Mouse (Mus musculus) thymus, postnatal 10 days (tissue): ENCODE measurements around the gene Rtn4rl1.

Source experiments
- DNase-seq, 2 experiments: peaks; one replicate each; pipeline ENCODE4 v3.0.0; 2021; ENCODE audit warnings: low spot score in 2 of 2

The Rtn4rl1 gene

DNA sequence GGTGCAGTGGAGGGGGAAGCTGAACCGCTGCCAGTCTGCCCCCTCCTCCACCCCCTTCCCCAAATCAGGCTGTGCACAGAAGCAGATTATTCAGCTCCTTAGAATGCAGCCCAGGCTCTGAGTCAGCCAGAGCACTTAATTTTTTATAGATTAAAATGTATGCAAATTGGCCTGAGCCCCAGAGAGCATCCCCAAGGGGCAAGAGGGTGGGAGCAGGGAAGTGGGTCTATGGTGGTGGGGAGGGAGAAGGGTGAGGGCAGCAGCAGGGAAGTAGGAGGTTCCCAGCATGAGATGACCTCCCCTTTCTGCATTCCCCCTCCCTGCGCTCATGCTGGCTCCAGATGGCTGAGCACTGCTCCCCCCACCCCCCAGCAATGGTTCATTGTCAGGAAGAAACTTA is 8.6 kb upstream of the Rtn4rl1 start:
- DNase-seq = no peak

DNA sequence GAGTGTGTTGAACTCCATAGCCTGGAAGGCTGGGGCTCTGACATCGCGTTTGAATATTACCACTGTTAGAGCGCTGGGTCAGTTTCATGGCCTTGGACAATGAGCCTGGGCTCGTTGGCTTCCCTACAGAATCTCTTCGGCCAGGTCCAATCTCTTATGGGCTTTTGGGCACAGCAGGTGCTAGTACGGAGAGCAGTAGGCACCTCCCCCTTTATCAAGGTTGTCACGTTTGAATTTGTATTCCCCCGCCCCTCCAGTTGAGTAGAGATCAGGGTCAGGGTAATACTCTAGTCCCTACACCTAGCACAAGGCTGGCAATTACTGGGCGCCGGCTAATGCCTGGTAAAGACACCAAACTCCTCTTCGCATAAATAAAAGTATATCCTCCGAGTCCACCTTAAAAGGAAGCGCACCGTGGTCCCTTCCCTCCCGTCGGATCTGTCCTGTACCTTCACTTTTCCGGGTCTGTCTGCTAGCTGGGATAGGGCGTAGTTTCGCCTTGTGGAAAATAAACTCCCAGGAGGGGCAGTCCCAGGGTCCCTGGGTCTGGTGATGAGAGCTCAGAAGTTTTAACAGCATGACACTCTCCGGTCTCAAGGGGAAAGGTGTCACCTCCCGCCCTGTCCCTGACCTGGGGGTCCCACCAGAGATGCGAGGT is 3.7 kb upstream of the Rtn4rl1 start:
- DNase-seq = no peak

- DNase-seq = peak; percentile 70 to 75
These were observed 3.2 kb upstream of the Rtn4rl1 start for GRCm38 (mm10) chr11:75190371-75190724.

DNA sequence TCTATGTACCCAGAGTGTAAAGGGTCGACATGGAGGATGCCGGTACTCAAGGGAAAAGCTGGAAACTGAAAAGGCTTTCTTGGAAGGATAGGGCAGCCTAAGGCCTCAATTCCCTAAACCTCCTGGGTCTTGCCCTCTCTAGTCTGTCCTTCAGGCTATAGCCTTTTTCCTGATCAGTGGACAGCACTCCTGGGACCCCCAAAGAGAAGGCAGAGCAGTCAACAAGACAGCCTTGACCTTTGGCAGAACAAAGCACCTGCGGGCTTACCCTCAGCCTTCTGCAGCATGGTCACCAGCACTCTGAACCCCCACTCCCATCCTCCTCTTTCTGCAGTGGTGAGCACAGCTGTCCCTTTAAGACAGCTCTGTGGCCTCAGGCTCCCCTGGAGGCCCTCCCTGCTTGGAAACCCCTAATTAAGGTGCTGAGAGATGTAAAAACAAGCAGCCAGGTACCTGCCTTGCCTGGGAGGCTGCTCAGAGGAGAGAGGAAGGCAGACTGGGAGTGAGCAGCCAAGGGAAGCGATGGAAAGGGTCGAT is 2.6 kb upstream of the Rtn4rl1 start, which contains the start of gene Dph1:
TSS of gene Dph1 (minus strand) at position 337 of the 537 bp plus-strand sequence.
- DNase-seq = no peak

DNA sequence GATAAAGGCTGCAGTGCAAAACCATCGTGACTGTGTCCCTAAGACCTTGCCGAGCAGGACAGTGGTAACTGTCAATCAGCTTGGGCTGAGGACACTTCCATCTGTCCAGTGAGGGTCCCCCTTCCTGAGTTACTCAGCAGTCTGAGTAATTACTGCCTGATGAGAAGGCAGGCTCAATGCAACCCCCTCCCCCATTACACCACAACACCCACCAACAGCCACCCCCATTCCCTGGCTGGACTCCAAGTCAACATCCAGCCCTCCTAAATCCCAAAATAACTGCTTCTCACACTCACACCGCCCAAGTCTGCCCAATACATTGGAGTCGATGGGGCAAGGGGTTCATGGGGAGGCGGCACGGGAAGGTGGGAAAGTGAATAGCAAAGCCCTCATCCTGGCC is 1.7 kb upstream of the Rtn4rl1 start:
- no peak for DNase-seq

DNA sequence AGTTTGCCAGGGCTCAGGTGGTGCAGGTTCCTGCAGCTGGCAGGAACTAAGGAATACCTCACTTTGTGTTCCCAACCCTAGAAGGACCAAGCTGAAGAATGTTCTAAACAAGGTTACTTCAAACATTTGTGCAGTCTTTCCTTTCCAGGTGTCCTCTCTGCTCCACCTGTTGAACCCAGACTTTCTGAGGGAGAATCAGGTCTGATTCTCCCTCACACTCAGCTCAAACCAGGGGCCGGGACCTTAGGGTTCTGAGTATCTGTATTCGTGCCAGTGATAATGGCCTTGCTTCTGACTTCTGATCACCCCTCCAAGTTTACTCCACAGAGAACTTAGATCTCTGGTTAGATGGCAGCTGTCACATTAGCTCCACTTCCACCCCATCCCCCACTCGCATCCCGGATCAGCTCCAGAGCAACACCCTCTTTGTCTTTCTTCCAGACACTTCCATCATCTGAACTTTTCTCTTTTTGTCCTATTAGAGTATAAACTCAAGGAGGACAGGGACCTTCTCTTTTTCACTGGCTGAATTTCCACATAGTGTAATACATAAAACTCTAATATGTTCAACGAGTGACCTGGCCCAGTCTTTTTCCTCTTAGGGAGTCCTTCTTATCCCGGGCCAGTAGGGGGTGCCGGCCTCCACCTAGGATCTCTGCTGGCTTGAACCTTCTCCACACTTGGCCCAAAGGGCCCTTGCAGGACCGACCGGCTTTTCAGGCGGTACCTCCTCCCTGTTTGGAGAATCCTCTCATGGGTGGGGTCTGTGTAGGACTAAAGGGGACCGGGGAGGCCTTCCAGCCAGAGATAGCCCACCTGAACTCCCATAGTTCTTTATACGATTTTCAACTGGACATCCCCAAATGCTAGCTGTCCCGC is 1.0 kb upstream of the Rtn4rl1 start:
- peak in 1 of 2 experiments; percentile 65 for DNase-seq

- DNase-seq = peak; percentile 42 to 58
These were observed 702 bp downstream of the Rtn4rl1 start for GRCm38 (mm10) chr11:75194121-75194849.

GRCm38 (mm10) chr11:75194850-75195461 is 1.4 kb downstream of the Rtn4rl1 start:
- peak in 1 of 2 experiments; percentile 45 for DNase-seq

DNA sequence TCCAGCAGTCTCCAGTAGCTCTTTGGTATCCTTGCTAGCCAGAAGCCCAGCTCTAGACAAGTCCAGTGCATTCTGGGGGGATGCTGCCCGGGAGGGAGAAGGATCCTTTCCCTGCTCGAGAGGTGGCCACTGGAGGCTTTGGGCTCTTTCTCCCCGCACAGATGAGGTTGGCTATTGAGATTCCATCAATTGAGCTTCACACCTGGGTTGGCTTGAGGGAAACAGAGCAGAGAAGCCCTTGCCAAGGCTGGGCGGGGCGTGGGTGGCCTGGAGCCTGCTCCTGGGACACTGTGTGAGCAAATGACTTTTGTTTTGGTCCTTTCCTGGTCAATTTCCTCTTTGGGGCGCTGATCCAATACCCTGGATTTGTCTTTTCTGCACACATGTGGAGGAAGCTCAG is 2.5 kb downstream of the Rtn4rl1 start:
- DNase-seq = no peak

GRCm38 (mm10) chr11:75197956-75198355 is 4.4 kb downstream of the Rtn4rl1 start:
- DNase-seq = no peak

GRCm38 (mm10) chr11:75198792-75199191 is 5.2 kb downstream of the Rtn4rl1 start:
- DNase-seq = no peak

GRCm38 (mm10) chr11:75199951-75200350 is 6.4 kb downstream of the Rtn4rl1 start:
- no peak for DNase-seq

DNA sequence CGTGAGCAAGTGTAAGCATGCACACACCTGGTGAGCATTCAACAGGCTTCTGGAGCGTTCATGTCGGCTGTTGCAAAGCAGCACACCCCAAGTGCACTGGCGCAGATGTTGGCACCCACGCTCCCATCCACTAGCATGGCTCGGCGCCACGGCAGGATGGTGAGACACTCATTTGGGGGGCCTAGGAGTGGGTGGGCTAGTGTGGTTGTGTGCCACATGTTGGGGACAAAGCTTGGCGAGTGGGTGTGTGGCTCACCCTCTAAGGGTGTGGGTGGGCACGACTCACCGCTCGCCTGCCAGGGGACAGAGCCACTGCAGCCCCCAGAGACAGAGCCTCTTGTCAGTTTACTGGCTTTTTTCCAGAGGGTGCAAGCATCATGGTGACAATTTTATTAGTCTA is 7.4 kb downstream of the Rtn4rl1 start:
- DNase-seq = no peak

DNA sequence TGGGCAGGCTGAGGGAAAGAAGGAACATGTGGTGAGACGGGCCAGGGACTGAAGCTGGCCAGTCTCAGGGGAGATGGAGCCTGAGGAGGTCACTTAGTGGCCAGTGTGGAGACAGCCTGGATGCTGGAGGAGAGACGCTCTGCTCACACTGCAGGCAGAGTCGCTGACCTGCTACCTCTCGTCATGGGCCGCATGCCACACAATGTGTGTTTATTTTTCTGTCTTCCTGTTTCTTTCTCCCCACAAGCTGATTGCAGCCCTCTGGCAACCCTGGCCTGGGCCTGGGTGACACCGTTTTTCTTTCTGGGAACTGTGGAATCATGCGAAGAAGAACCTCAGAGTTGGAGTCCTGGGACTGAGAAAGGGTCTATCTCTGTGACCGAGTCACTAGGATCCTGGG is 8.1 kb downstream of the Rtn4rl1 start:
- DNase-seq = no peak

GRCm38 (mm10) chr11:75203926-75204325 is 10.3 kb downstream of the Rtn4rl1 start:
- DNase-seq = no peak

- DNase-seq = no peak
These were observed 10.9 kb downstream of the Rtn4rl1 start for GRCm38 (mm10) chr11:75204472-75204871.

DNA sequence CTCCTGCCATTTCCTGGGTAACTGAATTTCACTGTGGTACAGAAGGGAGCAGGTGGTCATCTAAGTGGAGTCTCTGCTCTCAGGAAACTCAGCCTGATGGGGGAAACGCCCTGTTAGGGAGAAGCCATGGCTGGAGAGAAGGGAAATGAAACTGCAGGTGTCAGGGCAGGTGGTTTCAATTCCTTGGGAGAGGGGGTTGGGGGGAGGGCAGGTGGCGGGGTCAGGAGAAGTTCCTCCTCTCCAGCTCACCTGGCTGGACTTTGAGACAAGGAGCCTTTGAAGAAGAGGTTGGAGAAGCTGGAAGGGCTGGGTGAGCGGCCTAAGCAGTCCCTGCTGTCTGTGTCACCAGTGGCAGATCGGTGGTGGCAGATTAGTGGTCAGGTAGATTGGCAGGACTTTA is 12.8 kb downstream of the Rtn4rl1 start:
- no peak for DNase-seq

DNA sequence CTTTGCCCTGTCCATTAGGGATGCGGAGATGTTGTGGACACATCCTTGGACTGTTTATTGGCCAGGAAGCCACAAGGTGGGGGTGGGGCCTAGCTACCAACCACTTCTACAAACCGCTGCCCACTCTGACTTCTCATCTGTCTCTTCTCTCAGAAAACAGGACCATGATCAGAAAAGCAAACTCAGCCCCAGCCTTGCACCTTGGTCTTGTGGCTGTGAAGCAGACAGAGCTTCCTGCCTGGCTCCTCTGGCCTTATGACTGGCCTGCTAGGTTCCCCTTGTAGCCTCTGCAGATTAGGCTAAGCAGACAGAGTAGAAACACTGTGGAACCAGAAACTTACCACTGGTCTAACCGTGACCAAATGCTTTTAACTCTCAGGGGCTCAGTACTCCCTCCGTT is 15.8 kb downstream of the Rtn4rl1 start:
- DNase-seq = no peak

GRCm38 (mm10) chr11:75210093-75210492 is 16.5 kb downstream of the Rtn4rl1 start:
- DNase-seq = no peak

GRCm38 (mm10) chr11:75210755-75211154 is 17.2 kb downstream of the Rtn4rl1 start:
- no peak for DNase-seq

- no peak for DNase-seq
These were observed 18.6 kb downstream of the Rtn4rl1 start for GRCm38 (mm10) chr11:75212031-75212667.
